In genomic region chr1:159231781-159232571, GRCm38 (mm10) we compare ENCODE assay signal across 8 mouse cellular contexts. TPM values are rescaled to one million over a fixed set of nuclear protein-coding genes. Genes with fewer than 3 reads are reported as not detected.
DNase-seq lines count a peak whose midpoint lies in the region; ATAC-seq lines count a peak whose summit lies in the region.
"Not testable (repeated sequence)": the region's sequence is repeated elsewhere in the genome, so short reads cannot be mapped to it uniquely, and the experiment has no call there.

Gene Cop1, plus strand, starts transcription at chr1:159232320.

- peak within 1 kb of the TSS; percentile 76 for H3K4me2 ChIP-seq in heart, embryonic 13.5 days
- peak within 1 kb of the TSS; percentile 76 for H3K4me2 ChIP-seq in liver, embryonic 12.5 days
- peak within 1 kb of the TSS; percentile 70 for H3K4me2 ChIP-seq in stomach, embryonic 15.5 days

- not testable (repeated sequence) for H3K9me3 ChIP-seq in heart, embryonic 13.5 days; liver, embryonic 12.5 days (replicated peaks); stomach, embryonic 15.5 days

- WGBS in heart, embryonic 13.5 days, result under 1% methylated on average over 73 of the region's 97 CpGs
- WGBS in liver, embryonic 12.5 days (ENCODE audit: insufficient replicate concordance), result 1% methylated on average over 81 of the region's 97 CpGs
- WGBS in stomach, embryonic 15.5 days, result under 1% methylated on average over 76 of the region's 97 CpGs

- peaks cover 43% of the 10 kb centered on the region for H3K4me1 ChIP-seq in heart, embryonic 13.5 days
- H3K4me1 ChIP-seq in liver, embryonic 12.5 days, result peaks cover 44% of the 10 kb centered on the region
- not testable (repeated sequence) for H3K4me1 ChIP-seq in stomach, embryonic 15.5 days

- peak within 1 kb of the TSS; percentile 95 for H3K9ac ChIP-seq in heart, embryonic 13.5 days
- H3K9ac ChIP-seq in liver, embryonic 12.5 days, result peak within 1 kb of the TSS; percentile 89
- peak within 1 kb of the TSS; percentile 50; the same call in 1 of the 2 replicates for H3K9ac ChIP-seq in stomach, embryonic 15.5 days

- H3K36me3 ChIP-seq in heart, embryonic 13.5 days; liver, embryonic 12.5 days; stomach, embryonic 15.5 days: not testable (repeated sequence)

- peak within 1 kb of the TSS; percentile 85 for H3K4me3 ChIP-seq in heart, embryonic 13.5 days
- H3K4me3 ChIP-seq in liver, embryonic 12.5 days, result peak within 1 kb of the TSS; percentile 86
- H3K4me3 ChIP-seq in stomach, embryonic 15.5 days (replicated peaks), result peak within 1 kb of the TSS; percentile 71

- H3K27me3 ChIP-seq in heart, embryonic 13.5 days (replicated peaks); liver, embryonic 12.5 days (replicated peaks); stomach, embryonic 15.5 days (replicated peaks): not testable (repeated sequence)

- H3K27ac ChIP-seq in heart, embryonic 13.5 days (replicated peaks), result peak within 1 kb of the TSS; percentile 92
- H3K27ac ChIP-seq in liver, embryonic 12.5 days, result peak within 1 kb of the TSS; percentile 92
- peak within 1 kb of the TSS; percentile 98 for H3K27ac ChIP-seq in stomach, embryonic 15.5 days

- peak; percentile 84 for ATAC-seq in erythroid progenitor cell, adult 5-6 weeks (replicated peaks; ENCODE audit: low FRiP score, poor library complexity, severe bottlenecking)
- peak; percentile 95 for ATAC-seq in heart, embryonic 13.5 days (ENCODE audit: extremely low read depth, insufficient number of reproducible peaks, low FRiP score, low TSS enrichment)
- ATAC-seq in liver, embryonic 12.5 days, result peak; percentile 88
- peak; percentile 96 for ATAC-seq in stomach, embryonic 15.5 days (ENCODE audit: insufficient read depth, low FRiP score, low read depth)

- DNase-seq in CD4-positive helper T cell, adult 2 months (ENCODE audit: low read depth, low spot score), result peak; percentile 96
- peak; percentile 85 for DNase-seq in brain, embryonic 18.5 days (ENCODE audit: low read depth, low spot score)
- peak; percentile 96 for DNase-seq in kidney, postnatal 10 days
- peak; percentile 88 to 90 for DNase-seq in natural killer cell, adult 2 months (ENCODE audit: low spot score in 2 of 2)

RNA-seq across cellular contexts. Expression of gene Cop1, which starts in this region (rescaled TPM):
- total RNA-seq in erythroid progenitor cell, adult 5-6 weeks (2015; ENCODE audit: low replicate concordance), result 111 and 140 TPM in 2 replicates
- total RNA-seq in erythroid progenitor cell, adult 5-6 weeks (2017; ENCODE audit: low replicate concordance), result 169 and 196 TPM in 2 replicates
- 9.5 and 19.4 TPM in 2 replicates for polyA plus RNA-seq in heart, embryonic 13.5 days (2015; fragmentation: Nextera tagmentation; extraction: Ambion mirVana)
- 126 and 128 TPM in 2 replicates for polyA plus RNA-seq in liver, embryonic 12.5 days (2016; fragmentation: Nextera tagmentation; extraction: Ambion mirVana)
- 89.5 and 91.8 TPM in 2 replicates for polyA plus RNA-seq in stomach, embryonic 15.5 days (2015; fragmentation: Nextera tagmentation; extraction: Ambion mirVana)

Comparison
In these comparisons a context has a peak if more than half of its experiments do, and no peak if none do; other contexts are left out.
1. Peak in every context shown above with its lines: DNase-seq, ATAC-seq, H3K4me3 ChIP-seq and H3K27ac ChIP-seq.